Mouse (Mus musculus) lung, adult 2 months (tissue): ENCODE results near the gene Cln6. TPM values are rescaled to one million over a fixed set of nuclear protein-coding genes. Genes with fewer than 3 reads are reported as not detected.
A peak's percentile ranks its signal among the peaks of the same experiment; 100 is the strongest.
"Not testable (repeated sequence)": the region's sequence is repeated elsewhere in the genome, so short reads cannot be mapped to it uniquely, and the experiment has no call there.

Experiments
- DNase-seq: peaks from one replicate; pipeline ENCODE4 v3.0.0; 2022
- H3K4me1 ChIP-seq: fragments of 200-500 bp; 2 replicates; pipeline ENCODE4 v1.6.1; 2011; ENCODE audit warnings: low read length; ENCODE audit not compliant: control insufficient read depth, insufficient read depth
- H3K4me3 ChIP-seq: fragments of 200-500 bp; replicated peaks from 2 replicates; pipeline ENCODE3; 2011; ENCODE audit warnings: low read depth, mild to moderate bottlenecking, control low read depth, low read length; ENCODE audit errors: extremely low read depth
- CTCF ChIP-seq: fragments of 200-500 bp; IDR thresholded peaks from 2 replicates; pipeline ENCODE4 v1.5.1; 2011; ENCODE audit warnings: mild to moderate bottlenecking, low read length, control low read depth; ENCODE audit not compliant: insufficient read depth
- POLR2A ChIP-seq: fragments of 200-500 bp; IDR thresholded peaks from 2 replicates; pipeline ENCODE4 v1.6.1; 2011; ENCODE audit warnings: low read depth, mild to moderate bottlenecking, control low read depth, low read length, borderline replicate concordance; ENCODE audit errors: extremely low read depth
- WGBS: fragments of 180-500 bp; shearing (Covaris S2); methylation state at CpG from one replicate; pipeline ENCODE4 v1.1.7; 2018; 5-methylcytosine and 5-hydroxymethylcytosine counted together
- polyA plus RNA-seq: library from polyadenylated mRNA; depleted of rRNA; stranded (reverse); fragments of >200 nt; gene quantifications from 2 replicates; pipeline ENCODE4 v1.2.3, GENCODE M21; 2012

Cln6 gene
- polyA plus RNA-seq, 1 experiment: 60.8 TPM

DNA sequence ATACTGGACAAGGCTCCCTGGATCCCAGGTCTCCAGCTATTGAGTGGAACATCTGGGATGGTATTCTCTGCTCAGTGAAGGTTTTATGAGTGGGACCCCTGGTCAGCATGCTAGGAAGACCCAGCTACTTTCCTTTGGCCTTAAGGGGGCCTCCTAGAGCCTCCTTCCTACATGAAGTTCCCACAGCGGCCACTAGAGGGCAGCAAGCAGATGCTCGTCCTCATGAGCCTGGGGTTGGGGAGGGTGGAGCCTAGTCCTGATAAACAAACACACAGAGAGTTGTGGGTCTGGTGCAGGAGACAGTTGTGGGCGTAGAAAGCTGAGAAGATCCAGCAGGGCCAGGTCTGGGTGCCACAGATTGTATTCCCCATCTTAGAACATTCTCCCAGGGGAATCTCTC, 9.1 kb downstream of the Cln6 start:
- Histone ChIP-seq H3K4me3 (no peak overlapping the region), H3K4me1 (0 out of 2 replicates have a peak, but pooled peaks cover 4% of the 10 kb centered on the region)
- TF ChIP-seq CTCF (peak; percentile 94), POLR2A (no peak)
- 0% methylated on average over 3 of the region's 3 CpGs for WGBS
- peak; percentile 89 for DNase-seq

DNA sequence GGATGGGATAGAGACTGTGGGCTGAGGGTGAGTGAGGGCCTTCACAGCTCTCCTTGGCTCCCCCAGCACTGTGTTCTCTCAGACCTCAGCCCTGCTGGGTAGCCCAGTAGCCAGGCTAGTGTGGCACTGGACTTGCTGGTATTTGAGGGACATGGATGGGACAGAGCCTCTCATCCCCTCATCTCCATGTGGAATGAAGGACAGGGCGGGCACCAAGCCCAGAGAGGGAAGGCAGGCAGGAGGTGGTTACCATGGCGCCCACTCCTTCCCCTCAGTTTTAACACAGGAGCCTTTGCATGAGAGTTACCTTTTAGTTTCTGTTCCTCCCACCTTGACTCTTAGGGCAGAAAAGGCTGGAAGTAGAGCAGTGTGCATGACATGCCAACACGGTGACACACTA, 10.1 kb downstream of the Cln6 start:
- TF ChIP-seq CTCF: no peak
- DNase-seq: no peak
- 91% methylated on average over 3 of the region's 3 CpGs for WGBS
- 0 out of 2 replicates have a peak, but pooled peaks cover 4% of the 10 kb centered on the region for H3K4me1 ChIP-seq
- no peak overlapping the region for H3K4me3 ChIP-seq

DNA sequence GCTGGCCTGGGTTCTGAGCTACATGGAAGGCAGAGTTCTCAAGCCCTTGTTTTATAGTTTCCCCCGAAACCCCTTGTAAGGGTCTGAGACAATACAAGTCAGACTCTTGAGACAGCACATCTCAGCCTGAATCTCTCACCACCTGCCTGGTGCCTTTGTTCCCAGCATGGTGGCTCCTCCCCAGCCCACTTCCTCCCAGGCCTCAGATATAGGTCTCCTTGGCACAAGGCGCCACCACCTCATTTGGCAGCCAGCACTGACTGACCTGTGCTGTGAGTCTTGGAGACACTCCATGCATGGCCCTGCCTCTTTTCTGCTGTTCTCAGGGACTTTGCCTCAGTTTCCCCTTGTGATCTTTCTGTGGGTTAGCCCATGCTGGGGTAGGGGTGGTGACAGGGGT, 13.0 kb downstream of the Cln6 start:
- no peak for DNase-seq
- TF ChIP-seq POLR2A (no peak), CTCF (no peak)
- no peak overlapping the region for H3K4me3 ChIP-seq
- WGBS: 79% methylated on average over 2 of the region's 2 CpGs
- H3K4me1 ChIP-seq: 0 out of 2 replicates have a peak, but pooled peaks cover 4% of the 10 kb centered on the region

DNA sequence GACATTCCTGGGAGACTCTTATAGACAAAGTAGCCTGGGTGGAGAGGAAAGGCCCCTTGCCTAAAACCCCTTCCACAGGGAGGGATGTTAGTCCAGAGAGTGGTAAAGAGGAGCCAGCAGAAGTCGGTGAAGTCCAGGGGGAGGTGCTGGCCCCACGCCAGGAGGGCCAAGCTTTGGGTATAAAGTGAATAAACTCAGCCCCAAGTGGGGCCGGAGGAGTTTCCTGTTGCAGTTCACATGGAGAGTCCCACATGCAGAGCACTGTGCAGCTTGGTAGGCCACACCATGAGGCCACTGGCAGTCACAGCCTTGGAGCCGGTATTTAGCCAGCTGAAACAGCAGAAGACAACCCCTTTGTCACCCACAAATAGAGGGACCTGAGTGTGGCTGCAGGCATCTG, 15.9 kb downstream of the Cln6 start:
- Histone ChIP-seq H3K4me3 (no peak overlapping the region), H3K4me1 (peaks cover 9% of the 10 kb centered on the region)
- TF ChIP-seq POLR2A (no peak), CTCF (no peak)
- 38% methylated on average over 4 of the region's 4 CpGs for WGBS
- DNase-seq: no peak

DNA sequence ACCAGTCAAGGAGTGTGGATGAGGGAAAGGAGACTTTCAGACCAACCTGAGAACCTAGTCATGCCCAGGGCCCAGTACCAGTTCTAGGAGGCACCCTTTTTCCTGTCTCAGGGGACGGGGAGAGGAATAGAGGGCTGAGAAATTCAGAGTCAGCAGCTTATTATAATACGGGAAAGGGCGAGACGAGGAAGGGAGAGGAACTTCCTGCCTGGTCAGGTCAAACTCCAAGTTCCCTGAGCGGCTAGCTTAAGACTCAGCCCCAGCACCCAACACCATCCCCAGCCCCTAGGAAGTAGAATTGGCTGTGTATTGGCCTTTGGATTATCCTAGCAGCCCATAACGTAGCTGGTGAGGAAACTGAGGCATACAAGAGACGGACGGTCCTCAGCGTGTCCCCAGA, 18.6 kb downstream of the Cln6 start:
- peaks cover 9% of the 10 kb centered on the region for H3K4me1 ChIP-seq
- WGBS: 32% methylated on average over 9 of the region's 9 CpGs
- H3K4me3 ChIP-seq: peak overlapping the region; percentile 59
- peak; percentile 23; the same call in 1 of the 2 replicates for TF ChIP-seq POLR2A
- no peak for TF ChIP-seq CTCF
- no peak for DNase-seq

DNA sequence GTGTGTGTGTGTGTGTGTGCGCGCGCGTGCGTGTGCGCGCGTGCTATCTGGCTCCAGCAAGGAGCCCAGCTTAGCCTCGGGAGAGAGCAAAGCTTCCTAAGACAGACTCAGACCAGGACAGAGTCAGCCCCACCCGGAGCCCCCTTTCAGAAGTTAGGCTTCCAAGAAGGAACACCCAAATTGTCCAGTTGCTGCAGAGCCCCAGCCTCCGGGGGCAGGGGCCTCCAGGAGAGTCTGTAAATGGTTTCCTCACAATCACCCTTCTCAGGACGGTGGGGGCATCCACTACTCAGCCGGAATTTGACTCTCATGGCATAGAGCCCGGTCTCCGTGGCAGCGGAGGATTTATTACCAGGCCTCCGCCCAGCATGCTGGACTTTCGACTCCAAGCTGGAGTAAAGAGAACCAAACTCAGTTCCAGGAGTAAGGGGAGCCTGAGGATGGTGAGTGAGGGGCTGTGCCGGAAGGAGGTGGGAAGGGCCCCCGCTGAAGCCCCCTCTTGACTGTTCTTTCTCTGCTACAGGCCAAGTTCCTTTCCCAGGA, 19.2 kb downstream of the Cln6 start, which contains the start of gene Calml4:
Calml4 (plus strand) TSS at position 362 of the 543 bp plus-strand sequence.
- 26% methylated on average over 20 of the region's 20 CpGs for WGBS
- Histone ChIP-seq H3K4me3 (peak within 1 kb of the TSS; percentile 59), H3K4me1 (peaks cover 9% of the 10 kb centered on the region)
- peak; percentile 62 for DNase-seq
- TF ChIP-seq CTCF (no peak), POLR2A (0 out of 2 replicates have a peak, but pooled peaks have one; percentile 11)

DNA sequence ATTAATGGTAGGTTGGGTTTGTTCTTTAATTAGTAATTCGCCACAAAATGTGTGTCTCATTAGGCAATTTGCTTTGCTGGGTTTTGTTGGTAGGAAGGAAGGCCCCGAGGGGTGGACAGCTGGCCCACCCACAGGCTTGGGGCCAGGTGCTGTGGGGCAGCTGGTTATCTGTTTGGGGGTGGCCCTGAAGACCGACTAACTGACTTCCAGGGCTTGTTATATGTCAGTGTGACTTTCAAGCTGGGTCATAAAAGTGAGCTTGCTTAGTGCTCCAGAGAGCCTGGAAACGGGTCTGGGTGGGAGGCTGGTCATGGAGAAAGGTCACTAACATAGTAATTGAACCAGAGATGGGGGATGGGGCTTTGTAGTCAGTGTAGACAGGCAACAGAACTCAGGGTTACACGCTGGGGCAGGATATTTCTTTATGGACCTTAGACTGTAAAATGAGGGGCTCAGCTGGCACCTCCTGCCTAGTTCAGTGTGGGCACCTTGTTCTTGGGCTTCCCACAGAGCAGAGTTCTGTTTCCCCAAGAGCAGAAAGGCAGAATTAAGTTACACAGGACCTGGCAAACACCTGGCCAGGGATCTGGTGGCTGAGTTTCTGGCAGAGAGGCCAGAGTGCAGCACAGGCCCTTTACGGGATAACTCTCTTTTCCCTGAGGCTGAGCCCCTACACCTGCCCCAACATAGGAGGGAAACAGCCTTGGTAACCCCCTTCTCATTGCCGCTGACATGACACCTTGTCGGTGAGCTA, 19.9 kb downstream of the Cln6 start:
- H3K4me3 ChIP-seq: no peak overlapping the region
- DNase-seq: no peak
- 67% methylated on average over 8 of the region's 8 CpGs for WGBS
- TF ChIP-seq POLR2A (no peak), CTCF (no peak)
- H3K4me1 ChIP-seq: peaks cover 9% of the 10 kb centered on the region

DNA sequence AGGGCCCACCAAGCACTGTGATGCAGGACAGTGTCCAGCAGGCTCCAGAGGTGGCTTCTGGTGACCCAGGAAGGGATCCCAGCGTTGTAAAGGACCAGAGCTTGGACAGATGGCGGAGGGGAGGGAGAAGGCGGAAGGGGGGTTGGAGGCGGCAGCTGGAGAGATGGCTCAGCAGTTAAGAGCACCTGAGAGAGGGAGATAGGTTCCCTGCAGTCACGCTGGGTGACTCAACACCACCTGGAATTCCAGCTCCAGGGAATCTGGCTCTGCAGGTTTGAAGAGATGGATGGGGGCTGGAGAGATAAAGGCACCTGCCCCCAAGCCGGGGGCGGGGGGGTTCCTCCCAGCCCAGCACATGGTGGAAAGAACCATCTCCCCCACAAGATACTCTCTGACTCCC, 21.5 kb downstream of the Cln6 start:
- WGBS: 55% methylated on average over 7 of the region's 7 CpGs
- not testable (repeated sequence) for H3K4me3 ChIP-seq, DNase-seq, H3K4me1 ChIP-seq

DNA sequence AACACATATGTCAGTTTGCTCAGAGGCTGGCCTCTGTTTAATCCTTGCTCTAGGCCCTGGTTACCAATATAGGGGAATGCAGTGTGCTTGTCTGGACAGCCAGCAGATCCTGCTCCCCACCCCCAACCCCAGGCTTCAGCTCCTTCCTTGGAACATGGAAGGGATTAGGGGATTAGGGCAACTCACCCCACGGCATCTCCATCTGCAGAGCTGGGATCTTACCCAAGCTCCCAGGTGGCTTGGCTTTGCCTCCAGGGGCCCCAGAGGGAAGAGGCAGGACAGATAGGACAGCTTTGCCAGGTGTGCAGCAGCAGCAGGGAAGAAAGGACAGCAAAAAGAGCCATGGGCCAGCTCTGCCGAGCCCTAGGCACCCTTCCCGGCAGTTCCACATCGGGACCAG, 22.3 kb downstream of the Cln6 start:
- 80% methylated on average over 4 of the region's 4 CpGs for WGBS
- no peak for DNase-seq

DNA sequence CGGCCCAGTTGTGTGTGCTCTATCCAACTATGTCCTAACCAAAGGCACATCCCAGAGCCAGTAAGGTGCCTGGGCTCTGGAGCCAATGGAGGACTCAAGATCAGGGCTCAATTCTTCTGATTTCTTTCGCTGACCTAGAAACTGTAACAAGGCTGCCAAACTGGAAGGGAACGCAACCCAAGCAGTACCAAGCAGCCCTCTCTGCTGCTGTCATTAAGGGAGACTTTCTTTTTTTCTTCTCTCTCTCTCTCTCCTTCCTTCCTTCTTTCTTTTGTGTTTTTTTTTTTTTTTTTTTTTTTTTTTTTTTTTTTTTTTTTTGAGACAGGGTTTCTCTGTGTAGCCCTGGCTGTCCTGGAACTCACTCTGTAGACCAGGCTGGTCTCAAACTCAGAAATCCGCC, 30.7 kb downstream of the Cln6 start:
- H3K4me3 ChIP-seq, DNase-seq, H3K4me1 ChIP-seq: not testable (repeated sequence)
- 87% methylated on average over 4 of the region's 4 CpGs for WGBS

More for the DNA sequence above, 22.3 kb downstream of the Cln6 start:
- H3K4me3 ChIP-seq: no peak overlapping the region
- TF ChIP-seq POLR2A: no peak
- TF ChIP-seq CTCF: no peak
- H3K4me1 ChIP-seq: peaks cover 9% of the 10 kb centered on the region
